Mouse (Mus musculus) ZHBTc4 (cell line): ENCODE measurements at regions not wholly inside any gene's neighbourhood (a gene's known extent, or its start where the extent isn't known, plus 50 kb on each side); places are given as distances from the start of the nearest gene placed in this dataset.

Source experiments
- DNase-seq: peaks from one replicate; pipeline ENCODE4 v3.0.0-alpha.2; 2011; ENCODE audit warnings: low read depth, low spot score

- no peak for DNase-seq
Observed at GRCm38 (mm10) chr8:98403645-98404032, 1012.6 kb downstream of the Cdh8 start.

- DNase-seq, result no peak
Observed at GRCm38 (mm10) chr8:98402852-98403644, 1013.2 kb downstream of the Cdh8 start.

GRCm38 (mm10) chr8:98381815-98382214, 1034.5 kb downstream of the Cdh8 start:
- DNase-seq, result peak; percentile 46

GRCm38 (mm10) chr8:98380387-98380786, 1035.9 kb downstream of the Cdh8 start:
- no peak for DNase-seq

- peak; percentile 67 for DNase-seq
Observed at GRCm38 (mm10) chr8:98377743-98378142, 1038.5 kb downstream of the Cdh8 start.

- DNase-seq, result peak; percentile 39
Observed at GRCm38 (mm10) chr8:98372711-98373420, 1043.4 kb downstream of the Cdh8 start.

GRCm38 (mm10) chr8:98365378-98366095, 1050.7 kb downstream of the Cdh8 start:
- DNase-seq, result no peak

GRCm38 (mm10) chr8:98337279-98337678, 1079.0 kb downstream of the Cdh8 start:
- DNase-seq, result no peak

- DNase-seq, result no peak
Observed at GRCm38 (mm10) chr8:98309405-98309990, 1106.8 kb downstream of the Cdh8 start.

GRCm38 (mm10) chr8:98294975-98295374, 1121.3 kb downstream of the Cdh8 start:
- no peak for DNase-seq

GRCm38 (mm10) chr8:98260281-98260680, 1156.0 kb downstream of the Cdh8 start:
- no peak for DNase-seq

- DNase-seq, result no peak
Observed at GRCm38 (mm10) chr8:98243328-98243926, 1172.8 kb downstream of the Cdh8 start.

- no peak for DNase-seq
Observed at GRCm38 (mm10) chr8:98214019-98214418, 1202.3 kb downstream of the Cdh8 start.
